Comparison of ENCODE assay signal across 20 mouse cellular contexts in genomic region chr10:78460463-78460862, GRCm38 (mm10). TPM values are rescaled to one million over a fixed set of nuclear protein-coding genes. Genes with fewer than 3 reads are reported as not detected.
DNase-seq lines count a peak whose midpoint lies in the region; ATAC-seq and TF ChIP-seq lines count a peak whose summit lies in the region.
"Had no signal": no experiment of that assay in that cellular context is flagged by ENCODE, and none has a peak within 500 bp of the region (broad histone marks: within the 10 kb centered on the region; RNA-seq: fewer than 3 reads in every experiment).

No protein-coding gene starts in this region.

- H3K9me3 ChIP-seq in embryonic facial prominence, embryonic 13.5 days = no peaks in the 10 kb centered on the region
- no peaks in the 10 kb centered on the region for H3K9me3 ChIP-seq in embryonic facial prominence, embryonic 10.5 days
- no peaks in the 10 kb centered on the region for H3K9me3 ChIP-seq in lung, postnatal 0 days (ENCODE audit: low read length)
- H3K9me3 ChIP-seq: forebrain, embryonic 12.5 days; heart, embryonic 12.5 days; limb, embryonic 10.5 days; liver, embryonic 15.5 days had no signal

- no peak overlapping the region for H3K4me2 ChIP-seq in embryonic facial prominence, embryonic 13.5 days
- H3K4me2 ChIP-seq in lung, postnatal 0 days (replicated peaks; ENCODE audit: low read depth, low read length) = no peak overlapping the region
- H3K4me2 ChIP-seq: forebrain, embryonic 12.5 days; heart, embryonic 12.5 days; liver, embryonic 15.5 days had no signal

- no peaks in the 10 kb centered on the region for H3K27me3 ChIP-seq in embryonic facial prominence, embryonic 13.5 days
- peaks cover 15% of the 10 kb centered on the region; the same call in 1 of the 2 replicates for H3K27me3 ChIP-seq in embryonic facial prominence, embryonic 10.5 days (replicated peaks; ENCODE audit: low read depth, poor library complexity, severe bottlenecking)
- no peaks in the 10 kb centered on the region for H3K27me3 ChIP-seq in lung, postnatal 0 days (replicated peaks; ENCODE audit: insufficient read depth, low read length)
- H3K27me3 ChIP-seq: liver, embryonic 15.5 days had no signal

- TF ChIP-seq EP300 in lung, postnatal 0 days (IDR thresholded peaks at IDR 0.05) = no peak

- H3K9ac ChIP-seq in embryonic facial prominence, embryonic 13.5 days = no peak overlapping the region
- no peak overlapping the region for H3K9ac ChIP-seq in lung, postnatal 0 days (replicated peaks; ENCODE audit: low read depth)
- H3K9ac ChIP-seq: forebrain, embryonic 12.5 days; heart, embryonic 12.5 days; liver, embryonic 15.5 days had no signal

- WGBS in embryonic facial prominence, embryonic 13.5 days = 26% methylated on average over 5 of the region's 5 CpGs
- 37% methylated on average over 5 of the region's 5 CpGs for WGBS in embryonic facial prominence, embryonic 10.5 days
- WGBS in lung, postnatal 0 days = 26% methylated on average over 5 of the region's 5 CpGs

- no peak overlapping the region for H3K4me3 ChIP-seq in embryonic facial prominence, embryonic 13.5 days
- no peak overlapping the region for H3K4me3 ChIP-seq in embryonic facial prominence, embryonic 10.5 days
- no peak overlapping the region for H3K4me3 ChIP-seq in lung, postnatal 0 days (ENCODE audit: low read depth, low read length)
- H3K4me3 ChIP-seq: forebrain, embryonic 12.5 days; heart, embryonic 12.5 days; limb, embryonic 10.5 days; liver, embryonic 15.5 days had no signal

- TF ChIP-seq CTCF in lung, postnatal 0 days (IDR thresholded peaks at IDR 0.05) = no peak

- no peaks in the 10 kb centered on the region for H3K36me3 ChIP-seq in embryonic facial prominence, embryonic 13.5 days
- no peaks in the 10 kb centered on the region for H3K36me3 ChIP-seq in embryonic facial prominence, embryonic 10.5 days (replicated peaks)
- no peaks in the 10 kb centered on the region for H3K36me3 ChIP-seq in lung, postnatal 0 days (ENCODE audit: insufficient read depth, low read length)
- H3K36me3 ChIP-seq: forebrain, embryonic 12.5 days; heart, embryonic 12.5 days; limb, embryonic 10.5 days; liver, embryonic 15.5 days had no signal

- no peak for DNase-seq in embryonic facial prominence, embryonic 10.5 days (ENCODE audit: low spot score)
- peak; percentile 43 for DNase-seq in lung, postnatal 36 days
- no peak for DNase-seq in lung, postnatal 0 days (ENCODE audit: low spot score)
- peak; percentile 65 to 80 for DNase-seq in kidney, postnatal 25 days
- no peak for DNase-seq in left cerebral cortex, adult 9 months (ENCODE audit: low spot score in 2 of 2)
- DNase-seq in cerebellum, postnatal 36 days = no peak
- DNase-seq: adrenal gland, postnatal 25 days; cerebellum, postnatal 14 days; heart, postnatal 4 days; right cerebral cortex, postnatal 25 days had no signal

- H3K4me1 ChIP-seq in embryonic facial prominence, embryonic 13.5 days = peaks cover 42% of the 10 kb centered on the region
- H3K4me1 ChIP-seq in embryonic facial prominence, embryonic 10.5 days = peaks cover 48% of the 10 kb centered on the region
- H3K4me1 ChIP-seq in lung, postnatal 0 days (ENCODE audit: insufficient read depth, low read depth, low read length) = peaks cover 9% of the 10 kb centered on the region; the same call in 1 of the 2 replicates

- peak overlapping the region; percentile 44; the same call in 1 of the 2 replicates for H3K27ac ChIP-seq in embryonic facial prominence, embryonic 13.5 days
- H3K27ac ChIP-seq in embryonic facial prominence, embryonic 10.5 days (replicated peaks) = no peak overlapping the region
- no peak overlapping the region for H3K27ac ChIP-seq in lung, postnatal 0 days (ENCODE audit: low read length)
- H3K27ac ChIP-seq: forebrain, embryonic 12.5 days; limb, embryonic 10.5 days; liver, embryonic 15.5 days had no signal

- ATAC-seq in embryonic facial prominence, embryonic 13.5 days (ENCODE audit: insufficient number of reproducible peaks, insufficient read depth, low FRiP score, low TSS enrichment, low read depth) = no peak
- no peak for ATAC-seq in lung, postnatal 0 days
- no peak for ATAC-seq in granulocyte monocyte progenitor cell, adult 5-6 weeks (replicated peaks; ENCODE audit: poor library complexity, severe bottlenecking)

RNA-seq across cellular contexts. Expression of gene Pdxk, which starts 4.3 kb away (rescaled TPM):
- polyA plus RNA-seq in embryonic facial prominence, embryonic 13.5 days (2015; fragmentation: Nextera tagmentation; extraction: Ambion mirVana) = 12.6 and 13.1 TPM in 2 replicates
- polyA plus RNA-seq in embryonic facial prominence, embryonic 10.5 days (2016; fragmentation: Nextera tagmentation; extraction: Ambion mirVana) = 11.9 and 13.2 TPM in 2 replicates
- 4.7 and 4.9 TPM in 2 replicates for polyA plus RNA-seq in lung, postnatal 0 days (2015; fragmentation: Nextera tagmentation; extraction: Ambion mirVana)
- total RNA-seq in granulocyte monocyte progenitor cell, adult 5-6 weeks (2014; fragmentation: Nextera tagmentation) = 37.2 and 42.3 TPM in 2 replicates
- 15.2 and 23.4 TPM in 2 replicates for total RNA-seq in granulocyte monocyte progenitor cell, adult 5-6 weeks (2017)

RNA-seq across cellular contexts. Expression of gene Cstb, which starts 35.0 kb away (rescaled TPM):
- 222 and 253 TPM in 2 replicates for polyA plus RNA-seq in embryonic facial prominence, embryonic 13.5 days (2015; fragmentation: Nextera tagmentation; extraction: Ambion mirVana)
- polyA plus RNA-seq in embryonic facial prominence, embryonic 10.5 days (2016; fragmentation: Nextera tagmentation; extraction: Ambion mirVana) = 142 and 149 TPM in 2 replicates
- 440 and 490 TPM in 2 replicates for polyA plus RNA-seq in lung, postnatal 0 days (2015; fragmentation: Nextera tagmentation; extraction: Ambion mirVana)
- 72.8 and 118 TPM in 2 replicates for total RNA-seq in granulocyte monocyte progenitor cell, adult 5-6 weeks (2014; fragmentation: Nextera tagmentation)
- total RNA-seq in granulocyte monocyte progenitor cell, adult 5-6 weeks (2017) = 37.3 and 43.4 TPM in 2 replicates

RNA-seq across cellular contexts. Expression of gene Rrp1, which starts 47.6 kb away (rescaled TPM):
- 322 and 364 TPM in 2 replicates for polyA plus RNA-seq in embryonic facial prominence, embryonic 13.5 days (2015; fragmentation: Nextera tagmentation; extraction: Ambion mirVana)
- polyA plus RNA-seq in embryonic facial prominence, embryonic 10.5 days (2016; fragmentation: Nextera tagmentation; extraction: Ambion mirVana) = 358 and 365 TPM in 2 replicates
- 171 and 175 TPM in 2 replicates for polyA plus RNA-seq in lung, postnatal 0 days (2015; fragmentation: Nextera tagmentation; extraction: Ambion mirVana)
- total RNA-seq in granulocyte monocyte progenitor cell, adult 5-6 weeks (2014; fragmentation: Nextera tagmentation) = 130 and 159 TPM in 2 replicates
- 404 and 430 TPM in 2 replicates for total RNA-seq in granulocyte monocyte progenitor cell, adult 5-6 weeks (2017)

RNA-seq across cellular contexts. Expression of gene Olfr1358, which starts 56.8 kb away (rescaled TPM):
- not detected in 2 replicates for polyA plus RNA-seq in embryonic facial prominence, embryonic 13.5 days (2015; fragmentation: Nextera tagmentation; extraction: Ambion mirVana)
- not detected in 2 replicates for polyA plus RNA-seq in embryonic facial prominence, embryonic 10.5 days (2016; fragmentation: Nextera tagmentation; extraction: Ambion mirVana)
- polyA plus RNA-seq in lung, postnatal 0 days (2015; fragmentation: Nextera tagmentation; extraction: Ambion mirVana) = not detected in 2 replicates
- not detected in 2 replicates for total RNA-seq in granulocyte monocyte progenitor cell, adult 5-6 weeks (2014; fragmentation: Nextera tagmentation)
- not detected in 2 replicates for total RNA-seq in granulocyte monocyte progenitor cell, adult 5-6 weeks (2017)
- total RNA-seq: adrenal gland, postnatal 25 days; heart, postnatal 4 days; layer of hippocampus, postnatal 10 days; megakaryocyte, adult 5-6 weeks; neutrophil, adult 5-6 weeks had no signal
- polyA plus RNA-seq: embryonic facial prominence, embryonic 14.5 days; forebrain, embryonic 12.5 days; heart, embryonic 12.5 days; limb, embryonic 10.5 days; liver, embryonic 15.5 days had no signal

Comparison
In these comparisons a context has a peak if more than half of its experiments do, and no peak if none do; other contexts are left out.
1. DNase-seq: peak in lung, postnatal 36 days (single experiment) and kidney, postnatal 25 days (2 of 2); none in embryonic facial prominence, embryonic 10.5 days (single experiment), lung, postnatal 0 days (single experiment), left cerebral cortex, adult 9 months (0 of 2) and cerebellum, postnatal 36 days (0 of 2).